Mouse (Mus musculus) ES-Bruce4 (cell line): ENCODE measurements around the gene Sos1. TPM values are rescaled to one million over a fixed set of nuclear protein-coding genes. Genes with fewer than 3 reads are reported as not detected.
"Not testable (repeated sequence)": the region's sequence is repeated elsewhere in the genome, so short reads cannot be mapped to it uniquely, and the experiment has no call there.

Source experiments
- H3K27ac ChIP-seq: 2 replicates; pipeline ENCODE4 v1.5.1; 2012; ENCODE audit warnings: low read length, inconsistent platforms; ENCODE audit not compliant: insufficient read depth
- H3K27me3 ChIP-seq: 2 replicates; pipeline ENCODE4 v1.6.1; 2012; ENCODE audit warnings: mild to moderate bottlenecking, low read length, inconsistent platforms; ENCODE audit not compliant: control insufficient read depth, poor library complexity, insufficient read depth, severe bottlenecking
- H3K36me3 ChIP-seq: 2 replicates; pipeline ENCODE4 v1.6.1; 2012; ENCODE audit warnings: inconsistent platforms, mild to moderate bottlenecking, low read length, moderate library complexity; ENCODE audit not compliant: control insufficient read depth, poor library complexity, insufficient read depth, severe bottlenecking
- H3K4me1 ChIP-seq: one replicate; pipeline ENCODE4 v1.8.1; 2011; ENCODE audit warnings: low read length; ENCODE audit not compliant: control insufficient read depth, insufficient read depth
- H3K4me3 ChIP-seq: 2 replicates; pipeline ENCODE4 v1.5.1; 2011; ENCODE audit warnings: low read depth, mild to moderate bottlenecking, low read length
- H3K9ac ChIP-seq: 2 replicates; pipeline ENCODE4 v1.6.1; 2012; ENCODE audit warnings: low read depth, mild to moderate bottlenecking, inconsistent platforms; ENCODE audit not compliant: poor library complexity, severe bottlenecking
- H3K9me3 ChIP-seq: replicated peaks from 2 replicates; pipeline ENCODE4 v1.6.1; 2012; ENCODE audit warnings: mild to moderate bottlenecking, low read length, inconsistent platforms; ENCODE audit not compliant: control insufficient read depth, poor library complexity, insufficient read depth, severe bottlenecking
- CTCF ChIP-seq: IDR thresholded peaks from one replicate; pipeline ENCODE4 v1.8.1; 2011; ENCODE audit warnings: low read depth, low read length
- EP300 ChIP-seq: IDR thresholded peaks from 2 replicates; pipeline ENCODE4 v1.6.1; 2011; ENCODE audit warnings: low read depth, low read length; ENCODE audit not compliant: insufficient read depth
- POLR2A ChIP-seq: IDR thresholded peaks from one replicate; pipeline ENCODE4 v1.8.1; 2011; ENCODE audit warnings: low read length; ENCODE audit not compliant: insufficient read depth
- polyA plus RNA-seq: library from polyadenylated mRNA; stranded (reverse); fragments of >200 nt; gene quantifications from 2 replicates; pipeline ENCODE4 v1.2.4, GENCODE M21; 2011; ENCODE audit warnings: low read depth; ENCODE audit not compliant: missing spikeins, insufficient read depth, insufficient read length

Sos1 gene
- polyA plus RNA-seq, 1 experiment = 43.1 TPM

- Histone ChIP-seq H3K4me1 (no peaks in the 10 kb centered on the region), H3K36me3 (no peaks in the 10 kb centered on the region), H3K27ac (no peak overlapping the region), H3K9me3 (no peaks in the 10 kb centered on the region), H3K27me3 (no peaks in the 10 kb centered on the region), H3K4me3 (no peak overlapping the region), H3K9ac (no peak overlapping the region)
- TF ChIP-seq CTCF (no peak), EP300 (no peak), POLR2A (no peak)
These were observed 90.2 kb downstream of the Sos1 start for GRCm38 (mm10) chr17:80390024-80390423.

GRCm38 (mm10) chr17:80385671-80386070 lies 94.6 kb downstream of the Sos1 start:
- H3K9ac ChIP-seq = no peak overlapping the region

GRCm38 (mm10) chr17:80378386-80378785 lies 101.9 kb downstream of the Sos1 start:
- not testable (repeated sequence) for H3K9me3 ChIP-seq, H3K36me3 ChIP-seq, H3K27me3 ChIP-seq, H3K4me3 ChIP-seq, H3K27ac ChIP-seq, H3K9ac ChIP-seq, H3K4me1 ChIP-seq

More at GRCm38 (mm10) chr17:80385671-80386070, 94.6 kb downstream of the Sos1 start:
- Histone ChIP-seq H3K27me3 (no peaks in the 10 kb centered on the region), H3K4me3 (no peak overlapping the region), H3K36me3 (no peaks in the 10 kb centered on the region), H3K27ac (no peak overlapping the region), H3K9me3 (no peaks in the 10 kb centered on the region), H3K4me1 (no peaks in the 10 kb centered on the region)
- TF ChIP-seq EP300 = no peak
- no peak for TF ChIP-seq POLR2A
- no peak for TF ChIP-seq CTCF

- Histone ChIP-seq H3K36me3 (no peaks in the 10 kb centered on the region), H3K4me3 (peak overlapping the region; percentile 1), H3K9me3 (no peaks in the 10 kb centered on the region), H3K27me3 (peaks cover 10% of the 10 kb centered on the region), H3K4me1 (no peaks in the 10 kb centered on the region), H3K27ac (no peak overlapping the region), H3K9ac (peak overlapping the region; percentile 77)
- TF ChIP-seq EP300 (no peak), CTCF (no peak), POLR2A (no peak)
These were observed 106.5 kb downstream of the Sos1 start for GRCm38 (mm10) chr17:80373726-80374096.

GRCm38 (mm10) chr17:80372989-80373725 lies 107.1 kb downstream of the Sos1 start, which contains the start of gene Gm10190:
Gene Gm10190 (minus strand): TSS chr17:80373541.
- H3K9me3 ChIP-seq = no peaks in the 10 kb centered on the region
- no peaks in the 10 kb centered on the region for H3K4me1 ChIP-seq
- TF ChIP-seq POLR2A (no peak), EP300 (no peak), CTCF (no peak)
- H3K27ac ChIP-seq = no peak within 1 kb of the TSS
- H3K9ac ChIP-seq = peak within 1 kb of the TSS; percentile 77
- peaks cover 10% of the 10 kb centered on the region for H3K27me3 ChIP-seq
- H3K4me3 ChIP-seq = peak within 1 kb of the TSS; percentile 47
- no peaks in the 10 kb centered on the region for H3K36me3 ChIP-seq

GRCm38 (mm10) chr17:80368606-80369005 lies 111.6 kb downstream of the Sos1 start:
- H3K9me3 ChIP-seq = no peaks in the 10 kb centered on the region
- H3K9ac ChIP-seq = no peak overlapping the region
- no peak overlapping the region for H3K27ac ChIP-seq
- TF ChIP-seq POLR2A = no peak
- no peak for TF ChIP-seq EP300
- H3K4me3 ChIP-seq = no peak overlapping the region
- no peaks in the 10 kb centered on the region for H3K36me3 ChIP-seq
- peaks cover 5% of the 10 kb centered on the region for H3K27me3 ChIP-seq
- no peaks in the 10 kb centered on the region for H3K4me1 ChIP-seq
